Mouse (Mus musculus): ENCODE measurements around the gene Pla1a. TPM values are rescaled to one million over a fixed set of nuclear protein-coding genes. Genes with fewer than 3 reads are reported as not detected.
A peak's percentile ranks its signal among the peaks of the same experiment; 100 is the strongest.

The Pla1a gene
- polyA plus RNA-seq, 1 experiment from 2014 or later, result 0.81 TPM

- Histone ChIP-seq H3K4me2 (ENCODE audit: low read length) (no peak overlapping the region), H3K4me1 (replicated peaks; ENCODE audit: control insufficient read depth, insufficient read depth, low read length) (peaks cover 13% of the 10 kb centered on the region; the same call in 1 of the 2 replicates), H3K9me3 (ENCODE audit: control insufficient read depth, low read length) (no peaks in the 10 kb centered on the region), H3K4me3 (ENCODE audit: low read depth, low read length) (no peak overlapping the region), H3K27ac (ENCODE audit: low read depth) (no peak overlapping the region), H3K36me3 (ENCODE audit: control insufficient read depth, insufficient read depth, low read length) (peaks cover 5% of the 10 kb centered on the region; the same call in 1 of the 2 replicates), H3K9ac (ENCODE audit: low read length) (no peak overlapping the region), H3K27me3 (replicated peaks; ENCODE audit: control insufficient read depth, insufficient read depth, low read length) (no peaks in the 10 kb centered on the region)
- DNase-seq (ENCODE audit: low spot score) (no peak), ATAC-seq (replicated peaks; ENCODE audit: low FRiP score, low TSS enrichment, low read depth) (no peak)
- WGBS, result 92% methylated on average over 6 of the region's 6 CpGs
These were observed 74.6 kb downstream of the Pla1a start for GRCm38 (mm10) chr16:38358256-38358812.

GRCm38 (mm10) chr16:38354185-38354913, 78.6 kb downstream of the Pla1a start:
- H3K9ac ChIP-seq (ENCODE audit: low read length), result no peak overlapping the region
- no peak for ATAC-seq (replicated peaks; ENCODE audit: low FRiP score, low TSS enrichment, low read depth)
- no peak overlapping the region for H3K27ac ChIP-seq (ENCODE audit: low read depth)
- no peak for DNase-seq (ENCODE audit: low spot score)
- WGBS, result 60% methylated on average over 5 of the region's 5 CpGs
- H3K36me3 ChIP-seq (ENCODE audit: control insufficient read depth, insufficient read depth, low read length), result peaks cover 39% of the 10 kb centered on the region
- no peak overlapping the region for H3K4me2 ChIP-seq (ENCODE audit: low read length)
- H3K4me1 ChIP-seq (replicated peaks; ENCODE audit: control insufficient read depth, insufficient read depth, low read length), result no peaks in the 10 kb centered on the region
- no peaks in the 10 kb centered on the region for H3K27me3 ChIP-seq (replicated peaks; ENCODE audit: control insufficient read depth, insufficient read depth, low read length)
- no peaks in the 10 kb centered on the region for H3K9me3 ChIP-seq (ENCODE audit: control insufficient read depth, low read length)
- H3K4me3 ChIP-seq (ENCODE audit: low read depth, low read length), result no peak overlapping the region

GRCm38 (mm10) chr16:38353642-38354041, 79.3 kb downstream of the Pla1a start:
- Histone ChIP-seq H3K27me3 (replicated peaks; ENCODE audit: control insufficient read depth, insufficient read depth, low read length) (no peaks in the 10 kb centered on the region), H3K4me2 (ENCODE audit: low read length) (no peak overlapping the region), H3K4me1 (replicated peaks; ENCODE audit: control insufficient read depth, insufficient read depth, low read length) (no peaks in the 10 kb centered on the region), H3K4me3 (ENCODE audit: low read depth, low read length) (no peak overlapping the region), H3K36me3 (ENCODE audit: control insufficient read depth, insufficient read depth, low read length) (peaks cover 44% of the 10 kb centered on the region), H3K9me3 (ENCODE audit: control insufficient read depth, low read length) (no peaks in the 10 kb centered on the region), H3K9ac (ENCODE audit: low read length) (no peak overlapping the region), H3K27ac (ENCODE audit: low read depth) (no peak overlapping the region)
- ATAC-seq (replicated peaks; ENCODE audit: low FRiP score, low TSS enrichment, low read depth) (no peak), DNase-seq (ENCODE audit: low spot score) (no peak)
- 89% methylated on average over 2 of the region's 2 CpGs for WGBS

- no peak for ATAC-seq (replicated peaks; ENCODE audit: low FRiP score, low TSS enrichment, low read depth)
These were observed 80.1 kb downstream of the Pla1a start for GRCm38 (mm10) chr16:38352851-38353250.

GRCm38 (mm10) chr16:38352031-38352430, 80.9 kb downstream of the Pla1a start:
- Histone ChIP-seq H3K27me3 (replicated peaks; ENCODE audit: control insufficient read depth, insufficient read depth, low read length) (no peaks in the 10 kb centered on the region), H3K9me3 (ENCODE audit: control insufficient read depth, low read length) (no peaks in the 10 kb centered on the region), H3K36me3 (ENCODE audit: control insufficient read depth, insufficient read depth, low read length) (peaks cover 44% of the 10 kb centered on the region), H3K9ac (ENCODE audit: low read length) (no peak overlapping the region), H3K4me2 (ENCODE audit: low read length) (no peak overlapping the region), H3K4me1 (replicated peaks; ENCODE audit: control insufficient read depth, insufficient read depth, low read length) (peaks cover 6% of the 10 kb centered on the region), H3K27ac (ENCODE audit: low read depth) (no peak overlapping the region), H3K4me3 (ENCODE audit: low read depth, low read length) (no peak overlapping the region)
- DNase-seq (ENCODE audit: low spot score) (no peak), ATAC-seq (replicated peaks; ENCODE audit: low FRiP score, low TSS enrichment, low read depth) (no peak)
- WGBS, result 83% methylated on average over 7 of the region's 7 CpGs

More at GRCm38 (mm10) chr16:38352851-38353250, 80.1 kb downstream of the Pla1a start:
- Histone ChIP-seq H3K27ac (ENCODE audit: low read depth) (no peak overlapping the region), H3K4me1 (replicated peaks; ENCODE audit: control insufficient read depth, insufficient read depth, low read length) (peaks cover 2% of the 10 kb centered on the region), H3K36me3 (ENCODE audit: control insufficient read depth, insufficient read depth, low read length) (peaks cover 44% of the 10 kb centered on the region), H3K4me3 (ENCODE audit: low read depth, low read length) (no peak overlapping the region), H3K9ac (ENCODE audit: low read length) (no peak overlapping the region), H3K27me3 (replicated peaks; ENCODE audit: control insufficient read depth, insufficient read depth, low read length) (no peaks in the 10 kb centered on the region), H3K4me2 (ENCODE audit: low read length) (no peak overlapping the region), H3K9me3 (ENCODE audit: control insufficient read depth, low read length) (no peaks in the 10 kb centered on the region)
- no peak for DNase-seq (ENCODE audit: low spot score)

GRCm38 (mm10) chr16:38350939-38351338, 82.0 kb downstream of the Pla1a start:
- Histone ChIP-seq H3K4me3 (ENCODE audit: low read depth, low read length) (no peak overlapping the region), H3K9ac (ENCODE audit: low read length) (no peak overlapping the region), H3K36me3 (ENCODE audit: control insufficient read depth, insufficient read depth, low read length) (peaks cover 44% of the 10 kb centered on the region), H3K27me3 (replicated peaks; ENCODE audit: control insufficient read depth, insufficient read depth, low read length) (no peaks in the 10 kb centered on the region), H3K4me2 (ENCODE audit: low read length) (no peak overlapping the region), H3K4me1 (replicated peaks; ENCODE audit: control insufficient read depth, insufficient read depth, low read length) (peaks cover 6% of the 10 kb centered on the region), H3K9me3 (ENCODE audit: control insufficient read depth, low read length) (no peaks in the 10 kb centered on the region), H3K27ac (ENCODE audit: low read depth) (no peak overlapping the region)
- ATAC-seq (replicated peaks; ENCODE audit: low FRiP score, low TSS enrichment, low read depth), result no peak
- DNase-seq (ENCODE audit: low spot score), result no peak
- WGBS, result 56% methylated on average over 6 of the region's 6 CpGs

GRCm38 (mm10) chr16:38350361-38350855, 82.5 kb downstream of the Pla1a start:
- no peaks in the 10 kb centered on the region for H3K27me3 ChIP-seq (replicated peaks; ENCODE audit: control insufficient read depth, insufficient read depth, low read length)
- no peaks in the 10 kb centered on the region for H3K9me3 ChIP-seq (ENCODE audit: control insufficient read depth, low read length)
- H3K9ac ChIP-seq (ENCODE audit: low read length), result no peak overlapping the region
- peaks cover 44% of the 10 kb centered on the region for H3K36me3 ChIP-seq (ENCODE audit: control insufficient read depth, insufficient read depth, low read length)
- peaks cover 6% of the 10 kb centered on the region for H3K4me1 ChIP-seq (replicated peaks; ENCODE audit: control insufficient read depth, insufficient read depth, low read length)
- no peak overlapping the region for H3K4me2 ChIP-seq (ENCODE audit: low read length)
- H3K27ac ChIP-seq (ENCODE audit: low read depth), result no peak overlapping the region
- no peak overlapping the region for H3K4me3 ChIP-seq (ENCODE audit: low read depth, low read length)
- 51% methylated on average over 7 of the region's 7 CpGs for WGBS
- DNase-seq (ENCODE audit: low spot score) (no peak), ATAC-seq (replicated peaks; ENCODE audit: low FRiP score, low TSS enrichment, low read depth) (0 out of 2 replicates have a peak, but pooled peaks have one; percentile 21)

- Histone ChIP-seq H3K4me2 (ENCODE audit: low read length) (no peak overlapping the region), H3K4me1 (replicated peaks; ENCODE audit: control insufficient read depth, insufficient read depth, low read length) (peaks cover 11% of the 10 kb centered on the region), H3K36me3 (ENCODE audit: control insufficient read depth, insufficient read depth, low read length) (peaks cover 44% of the 10 kb centered on the region), H3K4me3 (ENCODE audit: low read depth, low read length) (no peak overlapping the region), H3K9ac (ENCODE audit: low read length) (no peak overlapping the region), H3K27me3 (replicated peaks; ENCODE audit: control insufficient read depth, insufficient read depth, low read length) (no peaks in the 10 kb centered on the region), H3K27ac (ENCODE audit: low read depth) (no peak overlapping the region), H3K9me3 (ENCODE audit: control insufficient read depth, low read length) (no peaks in the 10 kb centered on the region)
- 94% methylated on average over 2 of the region's 2 CpGs for WGBS
- ATAC-seq (replicated peaks; ENCODE audit: low FRiP score, low TSS enrichment, low read depth) (no peak), DNase-seq (ENCODE audit: low spot score) (no peak)
These were observed 83.1 kb downstream of the Pla1a start for GRCm38 (mm10) chr16:38349881-38350280.

Measured in intestine, embryonic 14.5 days (tissue).